8 mouse cellular contexts compared by ENCODE assay signal in the genomic region with DNA sequence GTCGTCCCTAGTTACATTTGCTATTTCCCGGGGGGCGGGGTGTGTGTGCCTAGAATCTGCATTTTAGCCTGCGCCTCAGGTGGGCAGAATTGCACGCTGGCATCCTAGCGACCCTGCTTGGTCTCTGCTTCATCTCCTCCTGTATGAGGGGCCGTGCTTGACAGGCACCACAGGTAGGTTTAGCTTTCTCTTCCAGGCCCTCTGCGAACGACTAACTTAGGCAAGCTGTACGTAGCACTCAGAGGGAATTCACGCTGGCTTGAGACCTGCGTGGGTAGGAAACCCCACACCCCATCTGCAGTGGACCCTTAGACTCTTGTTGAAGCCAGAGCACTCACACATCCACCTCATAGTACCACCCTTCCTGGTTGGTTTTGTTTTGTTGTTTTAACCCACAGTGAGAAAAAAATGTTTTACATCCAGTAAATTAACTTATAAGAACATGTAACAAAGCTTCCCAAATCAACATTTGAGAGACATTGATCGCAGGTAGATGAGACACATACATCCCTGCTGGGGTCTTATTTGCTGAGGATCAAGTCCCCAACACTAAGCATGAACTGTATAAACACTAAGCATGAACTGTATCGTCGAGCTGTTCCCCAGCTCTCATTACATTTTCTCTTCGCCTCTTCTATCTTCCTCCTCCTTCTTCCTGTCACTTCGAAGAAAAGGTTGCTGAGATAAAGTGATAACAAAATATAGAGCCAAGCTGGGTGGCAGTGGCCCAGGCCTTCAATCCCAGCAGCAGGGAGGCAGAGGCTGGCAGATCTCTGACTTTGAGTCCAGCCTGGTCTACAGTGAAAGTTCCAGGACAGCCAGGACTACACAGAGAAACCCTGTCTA. TPM values are rescaled to one million over a fixed set of nuclear protein-coding genes. Genes with fewer than 3 reads are reported as not detected.
A peak's percentile ranks its signal among the peaks of the same experiment; 100 is the strongest.
DNase-seq lines count a peak whose midpoint lies in the region; ATAC-seq and TF ChIP-seq lines count a peak whose summit lies in the region.

No protein-coding gene starts in this region.

- peaks cover 17% of the 10 kb centered on the region for H3K79me3 ChIP-seq in C2C12 (ENCODE audit: low read depth)

- WGBS in forebrain, embryonic 14.5 days, result 33% methylated on average over 17 of the region's 17 CpGs
- WGBS in liver, embryonic 16.5 days (ENCODE audit: insufficient replicate concordance), result 17% methylated on average over 17 of the region's 17 CpGs

- no peaks in the 10 kb centered on the region for H3K9me3 ChIP-seq in forebrain, embryonic 14.5 days (replicated peaks; ENCODE audit: control insufficient read depth, low read length)
- H3K9me3 ChIP-seq in liver, embryonic 16.5 days (replicated peaks; ENCODE audit: control insufficient read depth, low read length), result no peaks in the 10 kb centered on the region

- TF ChIP-seq CTCF in gastrocnemius, adult 2 months (IDR thresholded peaks at IDR 0.05), result no peak
- TF ChIP-seq CTCF in C2C12 (IDR thresholded peaks at IDR 0.05; ENCODE audit: control insufficient read depth, insufficient read depth, insufficient read length), result no peak

- peak overlapping the region; percentile 80 for H3ac ChIP-seq in C2C12 (ENCODE audit: control insufficient read depth, insufficient read length, low read depth)

- peak overlapping the region; percentile 97 for H3K27ac ChIP-seq in gastrocnemius, adult 2 months
- peak overlapping the region; percentile 71; the same call in 1 of the 2 replicates for H3K27ac ChIP-seq in forebrain, embryonic 14.5 days (ENCODE audit: low read depth, low read length)
- H3K27ac ChIP-seq in liver, embryonic 16.5 days (ENCODE audit: low read length), result peak overlapping the region; percentile 97

- H3K27me3 ChIP-seq in C2C12 (ENCODE audit: control insufficient read depth, insufficient read depth, insufficient read length), result no peaks in the 10 kb centered on the region
- no peaks in the 10 kb centered on the region; the same call in 1 of the 2 replicates for H3K27me3 ChIP-seq in forebrain, embryonic 14.5 days (replicated peaks; ENCODE audit: control insufficient read depth, insufficient read depth, low read length)
- H3K27me3 ChIP-seq in liver, embryonic 16.5 days (ENCODE audit: control insufficient read depth, insufficient read depth, low read depth, low read length), result no peaks in the 10 kb centered on the region; the same call in 1 of the 2 replicates

- H3K9ac ChIP-seq in forebrain, embryonic 14.5 days (ENCODE audit: low read length), result peak overlapping the region; percentile 70
- peak overlapping the region; percentile 87 for H3K9ac ChIP-seq in liver, embryonic 16.5 days (ENCODE audit: low read depth, low read length)

- intact Hi-C loops in gastrocnemius, adult 2 months (cut with DNase I), result no loop called here

- no peak for DNase-seq in gastrocnemius, adult 2 months
- DNase-seq in gastrocnemius, postnatal 25 days, result no peak
- DNase-seq in forebrain, embryonic 14.5 days (ENCODE audit: low spot score), result no peak
- no peak for DNase-seq in right cerebral cortex, postnatal 36 days (ENCODE audit: low spot score in 2 of 2)
- DNase-seq in layer of hippocampus, adult 11-12 months (ENCODE audit: low spot score), result no peak
- no peak for DNase-seq in gastrocnemius, adult 8-10 months (ENCODE audit: low spot score in 2 of 2)

- peaks cover 33% of the 10 kb centered on the region for H3K79me2 ChIP-seq in C2C12 (ENCODE audit: control insufficient read depth, insufficient read depth)

- no peak for ATAC-seq in forebrain, embryonic 14.5 days
- ATAC-seq in liver, embryonic 16.5 days (ENCODE audit: low read depth), result no peak

- H3K4me2 ChIP-seq in forebrain, embryonic 14.5 days (ENCODE audit: low read length), result peak overlapping the region; percentile 78
- H3K4me2 ChIP-seq in liver, embryonic 16.5 days (ENCODE audit: low read depth, low read length), result peak overlapping the region; percentile 95

- no peaks in the 10 kb centered on the region for H3K36me3 ChIP-seq in C2C12 (ENCODE audit: control insufficient read depth, insufficient read depth)
- H3K36me3 ChIP-seq in forebrain, embryonic 14.5 days (ENCODE audit: control insufficient read depth, insufficient read depth, low read length), result no peaks in the 10 kb centered on the region
- H3K36me3 ChIP-seq in liver, embryonic 16.5 days (ENCODE audit: control insufficient read depth, insufficient read depth), result no peaks in the 10 kb centered on the region

- H3K4me1 ChIP-seq in forebrain, embryonic 14.5 days (ENCODE audit: control insufficient read depth, insufficient read depth, low read length), result peaks cover 12% of the 10 kb centered on the region
- peaks cover 32% of the 10 kb centered on the region for H3K4me1 ChIP-seq in liver, embryonic 16.5 days (ENCODE audit: control insufficient read depth, low read depth, low read length)

- peak overlapping the region; percentile 80 for H3K4me3 ChIP-seq in gastrocnemius, adult 2 months
- H3K4me3 ChIP-seq in C2C12 (ENCODE audit: insufficient read depth, poor library complexity, severe bottlenecking), result peak overlapping the region; percentile 38
- peak overlapping the region; percentile 47 for H3K4me3 ChIP-seq in forebrain, embryonic 14.5 days (ENCODE audit: low read depth, low read length)
- peak overlapping the region; percentile 74 for H3K4me3 ChIP-seq in liver, embryonic 16.5 days (ENCODE audit: low read depth, low read length)

TF ChIP-seq in C2C12, 6 proteins besides CTCF, POLR2A, EP300 and RAD21:
- no peak for TF ChIP-seq MYOG (IDR thresholded peaks at IDR 0.05; ENCODE audit: control insufficient read depth, extremely low read depth, insufficient read length)
- TF ChIP-seq CEBPB (IDR thresholded peaks at IDR 0.05; ENCODE audit: low read depth), result no peak
- no peak for TF ChIP-seq MYOD1 (IDR thresholded peaks at IDR 0.05; ENCODE audit: control insufficient read depth, insufficient read length, low read depth)
- no peak for TF ChIP-seq USF1 (IDR thresholded peaks at IDR 0.05; ENCODE audit: low read depth)
- no peak for TF ChIP-seq FOSL1 (IDR thresholded peaks at IDR 0.05; ENCODE audit: insufficient read depth, low read length, poor library complexity, severe bottlenecking)
- TF ChIP-seq MAX (IDR thresholded peaks at IDR 0.05), result no peak
TF ChIP-seq in C2C12: peak in this region for 0.

RNA-seq across cellular contexts. Expression of a gene that starts 4.1 kb away (rescaled TPM):
- 10 to 100 TPM; 10.4 to 11.0 TPM for total RNA-seq in gastrocnemius, adult 2 months (2021)
- 1 to 10 TPM; 8.9 to 9.0 TPM for total RNA-seq in gastrocnemius, postnatal 25 days (2021)
- 13.9 TPM for polyA plus RNA-seq in C2C12 (2012; fragmentation: generic; extraction: Trizol)
- polyA plus RNA-seq in forebrain, embryonic 14.5 days (2014; fragmentation: Nextera tagmentation; extraction: Ambion mirVana), result 14.3 and 14.6 TPM in 2 replicates
- polyA plus RNA-seq in liver, embryonic 16.5 days (2015; fragmentation: Nextera tagmentation; extraction: Ambion mirVana), result 15.8 and 18.6 TPM in 2 replicates
- 10 to 100 TPM in 2 of 4 experiments, 1 to 10 TPM in 2; 8.6 to 12.5 (median 10.4) TPM for total RNA-seq in gastrocnemius, adult 8-10 months (2022)

RNA-seq across cellular contexts. Expression of a gene that starts 34.6 kb away (rescaled TPM):
- total RNA-seq in gastrocnemius, adult 2 months (2021), result under 1 TPM in 1 of 2 experiments, not detected in 1; 0.10 TPM
- under 1 TPM in 1 of 2 experiments, not detected in 1; 0.10 TPM for total RNA-seq in gastrocnemius, postnatal 25 days (2021)
- polyA plus RNA-seq in C2C12 (2012; fragmentation: generic; extraction: Trizol), result 5.5 TPM
- 0.17 TPM in 1 of 2 replicates, not detected in the other for polyA plus RNA-seq in forebrain, embryonic 14.5 days (2014; fragmentation: Nextera tagmentation; extraction: Ambion mirVana)
- polyA plus RNA-seq in liver, embryonic 16.5 days (2015; fragmentation: Nextera tagmentation; extraction: Ambion mirVana), result not detected in 2 replicates
- under 1 TPM in 2 of 4 experiments, not detected in 2; 0.07 to 0.13 TPM for total RNA-seq in gastrocnemius, adult 8-10 months (2022)

RNA-seq across cellular contexts. Expression of a gene that starts 34.8 kb away (rescaled TPM):
- 1 to 10 TPM; 7.4 to 8.2 TPM for total RNA-seq in gastrocnemius, adult 2 months (2021)
- 1 to 10 TPM; 7.0 to 8.3 TPM for total RNA-seq in gastrocnemius, postnatal 25 days (2021)
- polyA plus RNA-seq in C2C12 (2012; fragmentation: generic; extraction: Trizol), result 8.5 TPM
- 19.0 and 21.9 TPM in 2 replicates for polyA plus RNA-seq in forebrain, embryonic 14.5 days (2014; fragmentation: Nextera tagmentation; extraction: Ambion mirVana)
- polyA plus RNA-seq in liver, embryonic 16.5 days (2015; fragmentation: Nextera tagmentation; extraction: Ambion mirVana), result 688 and 719 TPM in 2 replicates
- 1 to 10 TPM; 7.4 to 9.3 (median 8.0) TPM for total RNA-seq in gastrocnemius, adult 8-10 months (2022)

RNA-seq across cellular contexts. Expression of a gene that starts 50.7 kb away (rescaled TPM):
- not detected for total RNA-seq in gastrocnemius, adult 2 months (2021)
- not detected for total RNA-seq in gastrocnemius, postnatal 25 days (2021)
- polyA plus RNA-seq in C2C12 (2012; fragmentation: generic; extraction: Trizol), result 0.01 TPM
- polyA plus RNA-seq in forebrain, embryonic 14.5 days (2014; fragmentation: Nextera tagmentation; extraction: Ambion mirVana), result 0.09 TPM in 1 of 2 replicates, not detected in the other
- 4.8 and 7.1 TPM in 2 replicates for polyA plus RNA-seq in liver, embryonic 16.5 days (2015; fragmentation: Nextera tagmentation; extraction: Ambion mirVana)
- total RNA-seq in gastrocnemius, adult 8-10 months (2022), result not detected

RNA-seq across cellular contexts. Expression of a gene that starts 51.1 kb away (rescaled TPM):
- total RNA-seq in gastrocnemius, adult 2 months (2021), result 10 to 100 TPM; 10.4 to 11.4 TPM
- 1 to 10 TPM; 9.3 to 9.4 TPM for total RNA-seq in gastrocnemius, postnatal 25 days (2021)
- 21.1 TPM for polyA plus RNA-seq in C2C12 (2012; fragmentation: generic; extraction: Trizol)
- polyA plus RNA-seq in forebrain, embryonic 14.5 days (2014; fragmentation: Nextera tagmentation; extraction: Ambion mirVana), result 15.0 and 15.4 TPM in 2 replicates
- polyA plus RNA-seq in liver, embryonic 16.5 days (2015; fragmentation: Nextera tagmentation; extraction: Ambion mirVana), result 11.1 and 12.2 TPM in 2 replicates
- 10 to 100 TPM; 13.0 to 14.4 (median 13.6) TPM for total RNA-seq in gastrocnemius, adult 8-10 months (2022)
